Mouse (Mus musculus): ENCODE results near the gene Ptpre.
"Not testable (repeated sequence)": the region's sequence is repeated elsewhere in the genome, so short reads cannot be mapped to it uniquely, and the experiment has no call there.

Ptpre gene

GRCm38 (mm10) chr7:135602881-135603523 is 65.7 kb downstream of the Ptpre start:
- no peak for DNase-seq (ENCODE audit: extremely low read depth, low read depth, low spot score)

GRCm38 (mm10) chr7:135605002-135605803 is 67.9 kb downstream of the Ptpre start:
- no peak for DNase-seq (ENCODE audit: extremely low read depth, low read depth, low spot score)

GRCm38 (mm10) chr7:135605804-135606072 is 68.5 kb downstream of the Ptpre start:
- no peak for DNase-seq (ENCODE audit: extremely low read depth, low read depth, low spot score)

- no peak for DNase-seq (ENCODE audit: extremely low read depth, low read depth, low spot score)
Measured at GRCm38 (mm10) chr7:135608208-135608607, 70.9 kb downstream of the Ptpre start.

GRCm38 (mm10) chr7:135609028-135609427 is 71.7 kb downstream of the Ptpre start:
- no peak for DNase-seq (ENCODE audit: extremely low read depth, low read depth, low spot score)

GRCm38 (mm10) chr7:135609655-135610054 is 72.4 kb downstream of the Ptpre start:
- DNase-seq (ENCODE audit: extremely low read depth, low read depth, low spot score): no peak

GRCm38 (mm10) chr7:135612276-135612675 is 75.0 kb downstream of the Ptpre start:
- no peak for DNase-seq (ENCODE audit: extremely low read depth, low read depth, low spot score)

GRCm38 (mm10) chr7:135612801-135613200 is 75.5 kb downstream of the Ptpre start:
- no peak for DNase-seq (ENCODE audit: extremely low read depth, low read depth, low spot score)

- no peak for DNase-seq (ENCODE audit: extremely low read depth, low read depth, low spot score)
Measured at GRCm38 (mm10) chr7:135613380-135613779, 76.1 kb downstream of the Ptpre start.

GRCm38 (mm10) chr7:135614892-135615291 is 77.6 kb downstream of the Ptpre start:
- no peak for DNase-seq (ENCODE audit: extremely low read depth, low read depth, low spot score)

- DNase-seq (ENCODE audit: extremely low read depth, low read depth, low spot score): not testable (repeated sequence)
Measured at GRCm38 (mm10) chr7:135616479-135616878, 79.2 kb downstream of the Ptpre start.

- DNase-seq (ENCODE audit: extremely low read depth, low read depth, low spot score): no peak
Measured at GRCm38 (mm10) chr7:135617776-135618175, 80.5 kb downstream of the Ptpre start.

GRCm38 (mm10) chr7:135621649-135622048 is 84.4 kb downstream of the Ptpre start:
- DNase-seq (ENCODE audit: extremely low read depth, low read depth, low spot score): no peak

GRCm38 (mm10) chr7:135622241-135622640 is 85.0 kb downstream of the Ptpre start:
- DNase-seq (ENCODE audit: extremely low read depth, low read depth, low spot score): no peak

GRCm38 (mm10) chr7:135624854-135625253 is 87.6 kb downstream of the Ptpre start:
- DNase-seq (ENCODE audit: extremely low read depth, low read depth, low spot score): no peak

- no peak for DNase-seq (ENCODE audit: extremely low read depth, low read depth, low spot score)
Measured at GRCm38 (mm10) chr7:135628363-135628762, 91.1 kb downstream of the Ptpre start.

- DNase-seq (ENCODE audit: extremely low read depth, low read depth, low spot score): no peak
Measured at GRCm38 (mm10) chr7:135629019-135629418, 91.7 kb downstream of the Ptpre start.

- DNase-seq (ENCODE audit: extremely low read depth, low read depth, low spot score): no peak
Measured at GRCm38 (mm10) chr7:135631776-135632552, 94.7 kb downstream of the Ptpre start.

GRCm38 (mm10) chr7:135632716-135633258 is 95.5 kb downstream of the Ptpre start:
- no peak for DNase-seq (ENCODE audit: extremely low read depth, low read depth, low spot score)

- no peak for DNase-seq (ENCODE audit: extremely low read depth, low read depth, low spot score)
Measured at GRCm38 (mm10) chr7:135634851-135635624, 97.8 kb downstream of the Ptpre start.

Measured in fat pad, adult 2 months (tissue).